Mouse (Mus musculus) lung, adult 2 months (tissue): ENCODE results near the gene Zfp503.

Experiments
- CTCF ChIP-seq: fragments of 200-500 bp; IDR thresholded peaks from 2 replicates; pipeline ENCODE4 v1.5.1; 2011; ENCODE audit warnings: mild to moderate bottlenecking, low read length, control low read depth; ENCODE audit not compliant: insufficient read depth
- POLR2A ChIP-seq: fragments of 200-500 bp; IDR thresholded peaks from 2 replicates; pipeline ENCODE4 v1.6.1; 2011; ENCODE audit warnings: low read depth, mild to moderate bottlenecking, control low read depth, low read length, borderline replicate concordance; ENCODE audit errors: extremely low read depth

GRCm38 (mm10) chr14:21952541-21952940, 36.9 kb downstream of the Zfp503 start:
- no peak for TF ChIP-seq POLR2A
- TF ChIP-seq CTCF = no peak
